Mouse (Mus musculus) C3H10T1/2 (cell line): ENCODE measurements around the gene Rpl4. TPM values are rescaled to one million over a fixed set of nuclear protein-coding genes. Genes with fewer than 3 reads are reported as not detected.

Experiments used
- polyA plus RNA-seq, 2 experiments: library from polyadenylated mRNA; unstranded; fragments of >200 nt; fragmentation: generic; extraction: Trizol; gene quantifications; one replicate each; pipeline ENCODE4 v1.2.1; 2012; ENCODE audit warnings: missing spikeins in 2 of 2

The Rpl4 gene
- polyA plus RNA-seq: 1,000 to 10,000 TPM in 1 of 2 experiments, 100 to 1,000 TPM in 1; 398 to 1,055 TPM

DNA sequence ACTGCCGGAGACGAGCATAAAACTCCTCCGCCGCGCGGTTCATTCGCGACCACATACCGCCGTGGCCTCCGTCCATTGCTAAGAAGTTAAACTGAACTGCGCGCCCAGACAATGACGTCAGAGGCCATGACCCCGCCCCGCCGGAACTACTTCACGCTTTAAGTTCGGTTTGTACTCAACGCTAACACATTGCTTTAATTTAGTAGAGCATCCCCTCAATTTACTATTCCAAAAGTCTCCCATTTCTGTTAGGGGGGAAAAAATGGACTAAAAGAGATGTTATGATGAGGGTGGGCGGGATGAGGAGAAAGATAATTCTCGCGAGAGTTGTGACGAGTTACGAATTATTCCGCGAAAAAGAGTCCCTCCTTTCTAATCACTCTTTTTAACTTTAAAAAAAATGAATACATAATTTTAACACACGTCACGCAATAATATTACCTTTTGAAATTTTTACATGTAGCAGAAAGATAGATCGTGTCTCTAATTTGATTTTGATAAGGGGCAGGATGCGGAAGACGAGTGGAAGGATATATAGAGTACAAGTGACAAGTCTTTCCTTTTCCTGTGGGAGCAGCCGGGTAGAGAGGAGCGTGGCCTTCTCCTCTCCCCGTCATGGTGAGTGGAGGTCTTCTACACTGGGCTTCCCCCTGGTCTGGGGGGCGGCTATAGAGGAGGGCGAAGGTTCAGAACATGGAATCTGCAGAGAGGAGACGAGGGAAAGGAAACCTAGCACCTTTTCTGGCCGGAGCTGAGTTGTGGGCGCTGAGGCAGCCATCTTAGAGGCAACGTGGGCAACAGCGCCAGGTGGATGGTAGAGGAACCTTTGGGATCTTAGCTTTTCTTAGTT lies at the start of gene Rpl4, which contains the start of gene Zwilch:
TSS of gene Rpl4 (plus strand) at position 560 of the 850 bp plus-strand sequence.
TSS of gene Zwilch (minus strand) at position 289 of the 850 bp plus-strand sequence.

DNA sequence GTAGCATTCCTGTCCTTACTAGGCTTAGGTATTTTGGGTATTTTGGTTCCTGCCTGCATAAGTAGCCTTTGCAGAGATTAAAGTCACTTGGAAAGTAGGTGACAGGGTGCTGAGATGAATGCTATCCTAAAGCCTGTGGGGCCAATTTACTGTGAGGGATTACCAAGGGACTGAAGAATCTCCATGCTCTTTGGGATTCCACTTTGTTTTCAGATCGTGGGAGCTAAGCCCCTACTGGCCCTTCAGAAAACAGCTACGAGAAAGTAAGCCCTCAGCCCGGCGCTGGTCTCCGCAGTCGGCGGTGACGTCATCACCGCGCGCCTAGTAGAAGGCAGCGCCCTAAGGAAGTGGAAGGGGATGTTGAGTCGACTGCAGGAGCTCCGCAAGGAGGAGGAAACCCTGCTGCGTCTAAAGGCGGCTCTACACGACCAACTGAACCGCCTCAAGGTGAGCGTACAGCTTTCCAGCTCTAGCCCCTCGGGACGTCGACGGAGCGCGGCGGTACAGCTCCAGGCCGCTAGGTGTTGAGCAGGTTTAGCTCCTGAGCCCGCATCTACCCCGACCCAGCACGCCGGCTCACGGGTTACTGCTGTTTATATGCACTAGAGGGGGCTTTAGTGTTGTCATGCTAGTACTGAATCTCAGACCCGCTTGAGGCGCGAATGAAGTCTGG lies 5.9 kb downstream of the Rpl4 start, which contains the start of gene Snapc5:
TSS of gene Snapc5 (plus strand) at position 301 of the 673 bp plus-strand sequence.

Other genes starting within 250 kb of the Rpl4 start
- 10 to 100 TPM in 1 of 2 experiments, 1 to 10 TPM in 1; 4.7 to 14.4 TPM for gene Smad6, start 151.3 kb upstream of the Rpl4 start, polyA plus RNA-seq
- gene Lctl, start 56.2 kb upstream of the Rpl4 start, polyA plus RNA-seq: 1 to 10 TPM in 1 of 2 experiments, under 1 TPM in 1; 0.14 to 8.1 TPM
- gene Zwilch, start 271 bp upstream of the Rpl4 start, polyA plus RNA-seq: 10 to 100 TPM in 1 of 2 experiments, 1 to 10 TPM in 1; 2.0 to 13.5 TPM
- gene Snapc5, start 5.9 kb downstream of the Rpl4 start, polyA plus RNA-seq: 10 to 100 TPM in 1 of 2 experiments, 1 to 10 TPM in 1; 2.5 to 25.0 TPM
- gene Uchl4, start 61.8 kb downstream of the Rpl4 start, polyA plus RNA-seq: under 1 TPM; 0.04 to 0.12 TPM
- gene Map2k1, start 80.3 kb downstream of the Rpl4 start, polyA plus RNA-seq: 10 to 100 TPM in 1 of 2 experiments, 1 to 10 TPM in 1; 6.1 to 24.1 TPM
- gene Tipin, start 108.2 kb downstream of the Rpl4 start, polyA plus RNA-seq: 10 to 100 TPM; 15.1 to 17.7 TPM
- 10 to 100 TPM in 1 of 2 experiments, 1 to 10 TPM in 1; 4.3 to 13.5 TPM for gene Dis3l, start 167.9 kb downstream of the Rpl4 start, polyA plus RNA-seq
- gene Megf11, start 212.3 kb downstream of the Rpl4 start, polyA plus RNA-seq: under 1 TPM; 0.02 to 0.15 TPM